Mouse (Mus musculus): ENCODE measurements at regions not wholly inside any gene's neighbourhood (a gene's known extent, or its start where the extent isn't known, plus 50 kb on each side); places are given as distances from the start of the nearest gene placed in this dataset.

DNA sequence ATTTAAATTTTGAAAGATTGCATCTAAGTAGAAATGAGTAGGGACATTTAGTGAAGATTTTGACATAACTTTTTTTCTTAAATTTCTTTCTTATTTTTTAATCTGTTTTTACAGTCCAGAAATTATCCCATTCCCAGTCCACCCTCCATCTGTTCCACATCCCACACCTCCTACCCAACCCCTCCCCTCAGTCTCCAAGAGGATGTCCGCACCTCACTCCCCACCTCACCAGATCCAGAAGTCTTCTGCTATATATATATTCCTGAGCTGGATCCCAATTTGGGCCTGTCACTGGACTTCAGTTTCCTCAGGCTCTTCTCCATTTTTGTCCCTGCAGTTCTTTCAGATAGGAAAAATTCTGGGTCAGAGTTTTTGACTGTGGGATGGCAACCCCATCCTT, 3879.6 kb upstream of the Gm7489 start:
- H3K4me3 ChIP-seq (ENCODE audit: low read depth, low read length): no peak overlapping the region
- ATAC-seq (ENCODE audit: insufficient read depth, low read depth) (no peak), DNase-seq (ENCODE audit: low spot score) (no peak)
- TF ChIP-seq EP300 (IDR thresholded peaks at IDR 0.05; ENCODE audit: low read depth) (no peak), CTCF (IDR thresholded peaks at IDR 0.05; ENCODE audit: low read depth) (no peak)
- H3K4me1 ChIP-seq (ENCODE audit: control insufficient read depth, insufficient read depth): no peaks in the 10 kb centered on the region
- H3K9ac ChIP-seq (replicated peaks; ENCODE audit: low read depth, low read length): no peak overlapping the region
- no peak overlapping the region for H3K4me2 ChIP-seq (ENCODE audit: low read depth, low read length)
- 91% methylated on average over 1 of the region's 1 CpGs for WGBS
- H3K9me3 ChIP-seq (replicated peaks; ENCODE audit: control insufficient read depth, low read length): no peaks in the 10 kb centered on the region
- no peak overlapping the region for H3K27ac ChIP-seq (ENCODE audit: low read depth)
- H3K36me3 ChIP-seq (replicated peaks; ENCODE audit: control insufficient read depth, insufficient read depth, low read length): no peaks in the 10 kb centered on the region
- no peaks in the 10 kb centered on the region for H3K27me3 ChIP-seq (ENCODE audit: control insufficient read depth, insufficient read depth, low read length)

DNA sequence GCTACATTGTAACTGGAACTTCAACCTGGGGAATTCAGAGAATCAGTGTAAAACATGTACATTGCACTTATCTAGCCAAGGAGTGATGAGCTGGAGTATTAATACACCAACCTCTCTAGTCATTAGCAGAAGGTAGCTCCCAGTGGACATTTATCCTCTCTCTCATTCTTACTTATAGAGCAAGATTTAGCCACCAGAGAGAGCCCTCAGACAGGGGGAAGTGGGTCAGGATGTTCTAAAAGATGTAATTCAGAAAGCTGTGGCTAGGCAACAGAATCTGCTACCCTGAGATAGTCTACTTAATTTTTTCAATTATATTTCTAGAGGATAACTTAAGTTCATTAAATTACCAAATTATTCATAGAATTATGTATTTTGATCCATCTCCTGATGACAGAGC, 3838.1 kb upstream of the Gm7489 start:
- DNase-seq (ENCODE audit: low spot score): no peak
- H3K36me3 ChIP-seq (replicated peaks; ENCODE audit: control insufficient read depth, insufficient read depth, low read length): no peaks in the 10 kb centered on the region
- TF ChIP-seq EP300 (IDR thresholded peaks at IDR 0.05; ENCODE audit: low read depth) (no peak), CTCF (IDR thresholded peaks at IDR 0.05; ENCODE audit: low read depth) (0 out of 2 replicates have a peak, but pooled peaks have one; percentile 11)
- H3K4me1 ChIP-seq (ENCODE audit: control insufficient read depth, insufficient read depth): no peaks in the 10 kb centered on the region
- no peaks in the 10 kb centered on the region for H3K27me3 ChIP-seq (ENCODE audit: control insufficient read depth, insufficient read depth, low read length)
- no peak for ATAC-seq (ENCODE audit: insufficient read depth, low read depth)
- H3K4me3 ChIP-seq (ENCODE audit: low read depth, low read length): no peak overlapping the region
- no peaks in the 10 kb centered on the region for H3K9me3 ChIP-seq (replicated peaks; ENCODE audit: control insufficient read depth, low read length)
- no peak overlapping the region for H3K4me2 ChIP-seq (ENCODE audit: low read depth, low read length)
- H3K9ac ChIP-seq (replicated peaks; ENCODE audit: low read depth, low read length): no peak overlapping the region
- no peak overlapping the region for H3K27ac ChIP-seq (ENCODE audit: low read depth)

DNA sequence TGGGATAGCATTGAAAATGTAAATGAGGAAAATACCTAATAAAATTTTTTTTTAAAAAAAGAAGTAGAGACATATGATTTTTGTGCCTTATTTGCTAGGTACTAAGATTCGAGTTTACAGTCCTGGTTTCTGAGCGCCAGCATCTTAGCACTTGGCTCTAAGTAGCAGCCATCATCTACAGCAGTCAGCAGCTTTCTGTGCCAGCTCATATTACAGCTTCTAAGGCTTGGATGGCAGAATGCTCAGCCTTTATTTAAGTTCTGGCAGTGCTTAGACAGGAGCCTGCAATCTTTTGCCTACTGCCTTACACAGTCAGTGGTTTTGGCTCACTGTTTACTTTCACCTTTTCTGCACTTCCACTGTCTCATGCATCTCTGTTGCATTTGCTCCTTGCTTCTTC, 3831.2 kb upstream of the Gm7489 start:
- ATAC-seq (ENCODE audit: insufficient read depth, low read depth): no peak
- DNase-seq (ENCODE audit: low spot score): no peak
- H3K4me3 ChIP-seq (ENCODE audit: low read depth, low read length): no peak overlapping the region
- no peak overlapping the region for H3K9ac ChIP-seq (replicated peaks; ENCODE audit: low read depth, low read length)
- no peaks in the 10 kb centered on the region for H3K4me1 ChIP-seq (ENCODE audit: control insufficient read depth, insufficient read depth)
- H3K9me3 ChIP-seq (replicated peaks; ENCODE audit: control insufficient read depth, low read length): no peaks in the 10 kb centered on the region
- WGBS: 88% methylated on average over 2 of the region's 2 CpGs
- no peak overlapping the region for H3K27ac ChIP-seq (ENCODE audit: low read depth)
- H3K36me3 ChIP-seq (replicated peaks; ENCODE audit: control insufficient read depth, insufficient read depth, low read length): no peaks in the 10 kb centered on the region
- H3K27me3 ChIP-seq (ENCODE audit: control insufficient read depth, insufficient read depth, low read length): no peaks in the 10 kb centered on the region
- no peak overlapping the region for H3K4me2 ChIP-seq (ENCODE audit: low read depth, low read length)
- TF ChIP-seq CTCF (IDR thresholded peaks at IDR 0.05; ENCODE audit: low read depth) (no peak), EP300 (IDR thresholded peaks at IDR 0.05; ENCODE audit: low read depth) (no peak)

DNA sequence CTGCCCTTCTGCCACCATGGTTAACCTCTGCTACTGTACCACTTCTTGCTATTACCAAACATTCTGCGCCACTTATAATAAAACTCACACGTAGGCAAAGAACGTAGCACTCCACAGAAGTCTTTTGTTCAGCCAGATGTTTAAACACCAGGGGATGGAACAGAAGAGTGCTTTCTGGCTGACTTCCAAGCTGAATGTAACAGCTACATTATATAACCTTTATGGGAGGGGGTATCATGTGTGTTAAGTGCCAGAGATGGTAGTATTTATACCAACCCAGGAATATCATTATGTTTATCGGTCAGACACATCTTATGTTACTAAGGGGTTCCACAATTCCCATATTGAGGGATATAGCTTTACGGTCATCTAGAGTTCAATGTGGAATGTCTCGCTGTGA, 3830.8 kb upstream of the Gm7489 start:
- Histone ChIP-seq H3K4me2 (ENCODE audit: low read depth, low read length) (no peak overlapping the region), H3K36me3 (replicated peaks; ENCODE audit: control insufficient read depth, insufficient read depth, low read length) (no peaks in the 10 kb centered on the region), H3K9ac (replicated peaks; ENCODE audit: low read depth, low read length) (no peak overlapping the region), H3K27me3 (ENCODE audit: control insufficient read depth, insufficient read depth, low read length) (no peaks in the 10 kb centered on the region), H3K4me3 (ENCODE audit: low read depth, low read length) (no peak overlapping the region), H3K27ac (ENCODE audit: low read depth) (no peak overlapping the region), H3K4me1 (ENCODE audit: control insufficient read depth, insufficient read depth) (no peaks in the 10 kb centered on the region), H3K9me3 (replicated peaks; ENCODE audit: control insufficient read depth, low read length) (no peaks in the 10 kb centered on the region)
- ATAC-seq (ENCODE audit: insufficient read depth, low read depth) (no peak), DNase-seq (ENCODE audit: low spot score) (no peak)
- 73% methylated on average over 6 of the region's 6 CpGs for WGBS
- no peak for TF ChIP-seq EP300 (IDR thresholded peaks at IDR 0.05; ENCODE audit: low read depth)
- TF ChIP-seq CTCF (IDR thresholded peaks at IDR 0.05; ENCODE audit: low read depth): no peak

DNA sequence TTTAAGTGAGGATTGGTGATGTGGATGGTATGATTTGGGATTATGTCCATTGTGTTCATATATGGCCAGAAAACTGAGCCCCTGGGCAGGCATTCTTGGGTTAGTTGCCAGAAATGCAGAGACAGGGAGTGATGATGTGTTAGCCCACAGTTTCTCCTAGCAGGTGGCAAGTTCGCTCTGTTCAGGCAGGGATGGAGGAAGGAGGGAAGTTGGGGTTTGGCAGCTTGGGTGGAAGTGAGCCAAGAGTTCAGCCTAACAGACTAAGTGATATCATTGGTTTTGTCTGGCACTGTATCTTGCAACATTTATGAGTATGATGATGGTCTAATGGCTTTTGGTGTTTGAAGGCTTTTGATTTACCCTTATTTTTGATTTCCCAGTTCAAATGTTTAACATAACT, 3806.5 kb upstream of the Gm7489 start:
- DNase-seq (ENCODE audit: low spot score) (no peak), ATAC-seq (ENCODE audit: insufficient read depth, low read depth) (no peak)
- no peak for TF ChIP-seq CTCF (IDR thresholded peaks at IDR 0.05; ENCODE audit: low read depth)
- no peak for TF ChIP-seq EP300 (IDR thresholded peaks at IDR 0.05; ENCODE audit: low read depth)
- Histone ChIP-seq H3K4me3 (ENCODE audit: low read depth, low read length) (no peak overlapping the region), H3K27me3 (ENCODE audit: control insufficient read depth, insufficient read depth, low read length) (no peaks in the 10 kb centered on the region), H3K27ac (ENCODE audit: low read depth) (no peak overlapping the region), H3K36me3 (replicated peaks; ENCODE audit: control insufficient read depth, insufficient read depth, low read length) (no peaks in the 10 kb centered on the region), H3K9me3 (replicated peaks; ENCODE audit: control insufficient read depth, low read length) (no peaks in the 10 kb centered on the region), H3K4me1 (ENCODE audit: control insufficient read depth, insufficient read depth) (no peaks in the 10 kb centered on the region), H3K4me2 (ENCODE audit: low read depth, low read length) (no peak overlapping the region), H3K9ac (replicated peaks; ENCODE audit: low read depth, low read length) (no peak overlapping the region)
- WGBS: 87% methylated on average over 1 of the region's 1 CpGs

DNA sequence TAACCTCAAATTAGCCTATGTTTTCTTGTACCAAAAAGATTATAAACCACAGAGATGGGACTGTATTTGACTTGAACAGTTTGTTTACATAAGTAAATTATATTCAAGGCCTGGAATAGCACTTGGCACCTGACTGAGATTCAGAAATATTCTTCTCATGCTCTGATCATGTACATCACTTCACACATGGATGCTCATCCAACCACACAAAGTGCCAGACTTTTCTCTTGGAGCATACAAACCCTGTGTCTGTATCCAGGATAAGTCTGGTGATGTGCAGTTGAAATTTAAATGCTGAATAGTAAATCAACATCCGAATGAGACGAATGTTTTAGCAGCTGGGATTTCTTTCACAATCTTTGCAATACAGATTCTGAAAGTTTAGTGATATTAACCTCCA, 3802.3 kb upstream of the Gm7489 start:
- WGBS: 74% methylated on average over 2 of the region's 2 CpGs
- H3K27me3 ChIP-seq (ENCODE audit: control insufficient read depth, insufficient read depth, low read length): no peaks in the 10 kb centered on the region
- DNase-seq (ENCODE audit: low spot score): no peak

More for the DNA sequence above, 3802.3 kb upstream of the Gm7489 start:
- H3K9ac ChIP-seq (replicated peaks; ENCODE audit: low read depth, low read length): no peak overlapping the region
- no peak overlapping the region for H3K4me2 ChIP-seq (ENCODE audit: low read depth, low read length)
- no peaks in the 10 kb centered on the region for H3K9me3 ChIP-seq (replicated peaks; ENCODE audit: control insufficient read depth, low read length)
- ATAC-seq (ENCODE audit: insufficient read depth, low read depth): no peak
- no peaks in the 10 kb centered on the region for H3K4me1 ChIP-seq (ENCODE audit: control insufficient read depth, insufficient read depth)
- H3K4me3 ChIP-seq (ENCODE audit: low read depth, low read length): no peak overlapping the region
- H3K27ac ChIP-seq (ENCODE audit: low read depth): no peak overlapping the region
- H3K36me3 ChIP-seq (replicated peaks; ENCODE audit: control insufficient read depth, insufficient read depth, low read length): no peaks in the 10 kb centered on the region
- TF ChIP-seq EP300 (IDR thresholded peaks at IDR 0.05; ENCODE audit: low read depth) (no peak), CTCF (IDR thresholded peaks at IDR 0.05; ENCODE audit: low read depth) (no peak)
